Mouse (Mus musculus) heart, postnatal 25 days (tissue): ENCODE measurements around the gene Cenpm. TPM values are rescaled to one million over a fixed set of nuclear protein-coding genes. Genes with fewer than 3 reads are reported as not detected.

ENCODE experiments used
- DNase-seq: peaks from one replicate; pipeline ENCODE4 v3.0.0; 2022; ENCODE audit warnings: low spot score
- intact Hi-C: fragments of 180-260 bp; cut with DNase I; formaldehyde crosslinking; loops from one replicate; pipeline ENCODE4 v1.15.1; 2025
- total RNA-seq, 2 experiments: library from RNA; stranded (reverse); gene quantifications; 2 replicates each; pipeline ENCODE4 v1.2.3; 2021

Gene Cenpm
- total RNA-seq, 2 experiments from 2014 or later = 0.36 to 0.78 TPM

DNA sequence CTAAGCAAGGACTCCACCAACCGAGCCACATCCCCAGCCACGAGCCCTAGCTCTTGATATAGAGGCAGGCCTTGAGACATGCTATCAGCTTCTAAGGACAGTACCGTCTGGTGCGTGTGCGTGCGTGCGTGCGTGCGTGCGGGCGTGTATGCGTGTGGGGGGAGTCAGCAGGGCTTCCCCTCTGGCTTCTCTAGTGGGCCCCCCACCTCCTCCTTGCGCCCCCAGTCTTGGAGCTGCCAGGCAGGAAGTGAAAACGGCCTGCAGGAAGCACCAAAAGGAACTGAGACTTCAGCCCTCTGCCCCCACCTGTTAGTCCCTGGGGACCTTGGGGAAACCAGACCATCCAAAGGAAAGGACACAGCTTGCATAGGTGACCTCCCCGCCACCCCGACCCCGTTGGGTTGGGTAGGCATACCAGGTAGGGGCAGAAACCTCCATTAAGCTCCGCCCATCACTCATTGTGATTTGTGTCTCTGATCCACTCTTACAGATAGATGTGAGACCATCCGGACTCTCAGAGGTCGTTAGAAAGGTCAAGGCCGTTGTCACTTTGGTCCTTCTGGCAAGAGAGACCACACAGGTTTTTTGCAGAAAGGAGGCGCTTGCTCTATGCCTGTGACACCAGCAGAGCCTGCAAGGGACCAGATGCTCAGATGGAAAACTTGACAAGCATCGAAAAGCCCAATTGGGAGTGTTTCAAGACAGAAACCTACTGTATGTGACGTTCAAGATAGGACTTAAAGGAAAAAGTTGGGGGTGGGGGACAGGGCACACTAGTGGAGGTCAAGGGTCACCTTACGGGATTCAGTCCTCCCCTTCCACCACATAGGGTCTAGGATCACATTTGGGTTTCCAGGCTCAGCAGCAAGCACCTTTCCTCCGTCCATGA is 25.5 kb downstream of the Cenpm start:
- intact Hi-C loops = no loop called here
- no peak for DNase-seq

- DNase-seq = no peak
- intact Hi-C loops = no loop called here
Measured at GRCm38 (mm10) chr15:82217980-82218379, 26.6 kb downstream of the Cenpm start.

GRCm38 (mm10) chr15:82217039-82217438 is 27.5 kb downstream of the Cenpm start:
- intact Hi-C loops = no loop called here
- DNase-seq = no peak

DNA sequence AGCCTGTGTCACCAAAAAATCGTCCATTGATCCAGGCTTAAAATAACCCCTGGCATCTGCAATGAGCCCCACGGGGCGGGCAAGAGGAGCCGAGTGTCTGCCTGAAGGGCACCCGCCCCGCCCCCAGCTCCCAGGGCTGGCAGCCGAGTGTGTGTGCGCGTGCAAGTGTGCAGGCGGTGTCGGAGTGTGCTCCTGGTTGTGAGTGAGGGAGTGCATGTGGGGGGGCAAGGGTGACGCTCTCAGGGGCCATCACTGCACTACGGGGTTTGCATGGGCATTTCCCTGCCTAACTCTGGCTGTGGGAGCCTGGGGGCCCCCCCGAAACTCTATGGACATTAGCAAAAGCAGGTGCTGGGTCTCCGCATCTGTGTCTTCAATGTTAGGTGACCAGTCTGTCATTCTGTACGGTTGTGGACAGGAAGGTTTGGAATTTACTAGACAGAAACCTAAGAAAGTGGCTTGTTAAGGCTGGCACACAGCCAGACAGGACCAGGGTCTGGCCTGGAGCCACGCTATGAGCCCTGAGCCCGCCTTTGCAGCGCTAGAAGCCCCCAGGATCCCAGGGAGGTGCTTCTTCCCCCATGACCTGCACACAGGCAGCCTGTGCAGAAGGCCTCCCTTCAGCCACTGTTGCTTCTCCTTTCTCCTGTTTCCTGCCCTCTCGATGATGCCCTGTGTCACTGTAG is 28.3 kb downstream of the Cenpm start:
- intact Hi-C loops = no loop called here

DNA sequence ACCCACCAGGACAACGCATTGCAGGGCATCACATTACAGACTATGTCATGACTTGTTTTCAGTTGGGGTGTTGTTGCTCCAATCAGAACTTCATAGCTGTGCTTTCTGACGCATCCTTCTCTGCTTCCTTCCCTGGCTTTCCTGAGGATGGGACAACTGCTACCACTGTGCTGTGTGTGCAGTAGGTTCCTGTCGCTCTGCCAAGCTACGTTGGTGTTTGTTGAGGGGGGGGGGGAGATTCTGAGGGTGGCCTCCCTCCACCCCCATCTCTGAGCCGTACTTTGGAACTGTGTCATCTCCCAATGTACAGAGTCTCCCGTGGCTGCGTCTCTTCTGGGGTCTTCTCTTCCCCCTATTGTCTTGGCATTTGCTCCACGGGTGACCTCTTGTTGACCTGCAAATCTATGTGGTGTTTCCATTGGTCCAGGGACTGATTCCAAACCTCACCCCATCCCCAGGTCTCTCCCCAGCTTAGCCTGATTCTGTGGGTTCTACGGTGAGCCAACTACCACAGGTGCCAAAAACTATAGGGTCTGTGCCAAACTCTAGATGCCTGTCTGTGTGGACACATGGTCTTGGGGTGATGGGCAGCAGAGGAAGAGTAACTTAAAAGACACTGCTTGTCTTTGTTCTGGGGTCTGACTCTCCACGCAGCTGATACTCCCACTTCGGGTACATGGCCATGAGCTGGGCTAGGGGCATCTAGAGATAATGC is 29.1 kb downstream of the Cenpm start:
- no peak for DNase-seq
- intact Hi-C loops = no loop called here

More for the DNA sequence above, 28.3 kb downstream of the Cenpm start:
- DNase-seq = no peak

- no peak for DNase-seq
- intact Hi-C loops = no loop called here
Measured at GRCm38 (mm10) chr15:82213222-82213621, 31.3 kb downstream of the Cenpm start.

DNA sequence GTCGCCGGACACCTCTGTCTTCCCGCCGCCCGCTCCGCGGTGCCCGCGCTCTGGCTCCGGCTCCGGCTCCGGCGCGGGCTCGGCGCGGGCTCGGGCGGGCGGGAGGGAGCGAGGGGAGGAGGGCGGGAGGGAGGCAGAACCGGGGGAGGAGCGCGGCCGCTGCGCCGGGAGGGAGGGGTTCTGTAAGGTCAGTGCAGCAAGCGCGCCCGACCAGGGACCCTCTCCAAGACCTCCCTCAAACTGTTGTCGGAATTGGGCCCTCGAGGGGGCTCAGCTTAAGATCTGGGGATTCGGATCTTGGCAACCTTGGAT is 31.8 kb downstream of the Cenpm start, which contains the start of gene Shisa8:
TSS of gene Shisa8 (minus strand) at position 64 of the 312 bp plus-strand sequence.
- intact Hi-C loops = no loop called here
- no peak for DNase-seq

GRCm38 (mm10) chr15:82211911-82212751 is 32.4 kb downstream of the Cenpm start:
- intact Hi-C loops = no loop called here
- no peak for DNase-seq

- no peak for DNase-seq
- intact Hi-C loops = no loop called here
Measured at GRCm38 (mm10) chr15:82211281-82211680, 33.3 kb downstream of the Cenpm start.

DNA sequence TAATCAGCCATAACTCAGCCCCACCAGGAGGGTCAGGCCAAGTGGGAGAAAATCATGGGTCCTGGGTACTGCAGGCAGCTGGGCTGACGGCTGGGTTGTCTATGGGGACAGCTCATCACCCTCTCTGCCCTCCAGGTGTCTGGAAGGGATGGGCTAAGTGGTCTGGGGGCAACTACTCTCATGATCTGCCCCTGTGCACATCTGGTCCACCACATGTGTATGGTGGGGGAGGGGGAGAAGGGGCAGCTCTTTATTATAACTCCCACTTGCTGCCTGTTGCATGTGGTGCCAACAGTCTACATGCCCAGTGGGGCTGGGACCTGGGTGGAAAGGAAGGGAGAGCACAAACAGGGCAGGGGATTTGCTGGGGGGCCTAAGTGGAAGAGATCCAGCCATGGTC is 33.7 kb downstream of the Cenpm start:
- intact Hi-C loops = no loop called here
- no peak for DNase-seq

DNA sequence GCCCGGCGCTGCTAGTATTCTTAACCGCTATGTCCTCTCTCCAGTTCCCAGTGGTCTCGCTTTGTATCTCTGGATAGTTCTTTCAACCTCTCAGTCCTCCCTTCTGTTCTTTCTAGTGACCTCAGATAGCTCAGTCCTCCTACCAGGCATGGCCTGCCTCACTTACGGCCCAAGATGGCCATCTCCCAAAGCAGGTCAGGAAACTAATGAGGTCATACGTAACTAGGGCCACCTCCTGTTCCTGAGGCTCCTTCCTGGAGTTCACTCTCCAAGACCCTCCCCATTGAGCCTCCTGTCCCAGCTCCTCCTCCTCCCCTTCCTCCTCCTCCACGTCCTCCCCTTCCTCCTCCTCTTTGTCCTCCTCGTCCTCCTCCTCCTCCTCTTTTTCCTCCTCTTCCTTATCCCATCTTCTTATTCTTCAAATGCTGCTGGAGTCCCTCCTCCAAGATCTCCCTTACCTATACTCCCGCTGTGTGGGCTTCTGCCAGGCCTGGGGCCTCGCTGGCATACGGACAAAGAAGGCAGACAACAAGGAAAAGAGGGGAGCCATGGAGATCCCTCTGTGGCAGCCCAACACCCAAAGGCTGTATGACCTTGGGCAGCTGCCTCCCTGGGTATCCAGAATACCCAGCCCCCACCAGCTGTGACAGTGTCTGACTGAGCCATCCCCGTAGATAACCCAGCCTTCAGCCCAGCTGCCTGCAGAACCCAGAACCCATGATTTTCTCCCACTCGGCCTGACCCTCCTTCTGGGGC is 35.1 kb downstream of the Cenpm start:
- intact Hi-C loops = no loop called here
- no peak for DNase-seq

GRCm38 (mm10) chr15:82208307-82208706 is 36.2 kb downstream of the Cenpm start:
- DNase-seq = no peak
- intact Hi-C loops = no loop called here

DNA sequence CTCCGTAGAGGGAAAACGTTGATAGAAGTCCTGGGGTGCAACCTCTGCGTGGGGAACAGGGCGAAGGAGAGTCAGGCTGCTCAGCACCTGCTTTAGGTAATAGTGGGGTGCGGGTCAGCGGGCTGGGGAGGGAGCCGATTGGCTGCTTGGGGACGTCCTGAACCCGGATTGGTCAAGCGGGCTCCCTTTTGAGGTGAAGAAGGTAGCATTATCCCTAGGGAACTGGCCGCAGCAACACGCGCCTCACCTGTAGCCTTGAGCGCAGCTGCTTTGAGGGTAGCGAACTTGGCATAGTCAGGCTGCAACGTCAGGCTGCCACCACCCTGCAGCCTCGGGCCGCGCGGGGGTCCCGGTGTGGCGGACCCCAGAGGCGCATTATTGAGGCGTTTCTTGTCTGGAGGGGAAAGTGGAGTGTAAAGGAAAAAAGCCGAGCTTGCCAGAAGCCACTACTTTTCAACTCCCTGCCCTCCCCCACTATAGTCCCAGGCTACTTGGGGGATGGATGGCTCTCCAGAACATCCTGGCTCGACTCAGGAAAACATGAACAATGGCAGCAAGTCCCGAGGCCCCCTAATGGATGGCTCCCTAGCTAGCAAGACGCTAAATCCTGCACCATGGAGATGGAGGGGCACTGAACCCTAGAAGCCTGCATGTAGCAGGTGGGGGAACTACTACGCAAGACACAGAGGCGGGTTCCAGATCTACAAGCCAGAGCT is 36.9 kb downstream of the Cenpm start:
- intact Hi-C loops = no loop called here

GRCm38 (mm10) chr15:82207105-82207459 is 37.5 kb downstream of the Cenpm start:
- DNase-seq = no peak
- intact Hi-C loops = no loop called here

More for the DNA sequence above, 36.9 kb downstream of the Cenpm start:
- no peak for DNase-seq

DNA sequence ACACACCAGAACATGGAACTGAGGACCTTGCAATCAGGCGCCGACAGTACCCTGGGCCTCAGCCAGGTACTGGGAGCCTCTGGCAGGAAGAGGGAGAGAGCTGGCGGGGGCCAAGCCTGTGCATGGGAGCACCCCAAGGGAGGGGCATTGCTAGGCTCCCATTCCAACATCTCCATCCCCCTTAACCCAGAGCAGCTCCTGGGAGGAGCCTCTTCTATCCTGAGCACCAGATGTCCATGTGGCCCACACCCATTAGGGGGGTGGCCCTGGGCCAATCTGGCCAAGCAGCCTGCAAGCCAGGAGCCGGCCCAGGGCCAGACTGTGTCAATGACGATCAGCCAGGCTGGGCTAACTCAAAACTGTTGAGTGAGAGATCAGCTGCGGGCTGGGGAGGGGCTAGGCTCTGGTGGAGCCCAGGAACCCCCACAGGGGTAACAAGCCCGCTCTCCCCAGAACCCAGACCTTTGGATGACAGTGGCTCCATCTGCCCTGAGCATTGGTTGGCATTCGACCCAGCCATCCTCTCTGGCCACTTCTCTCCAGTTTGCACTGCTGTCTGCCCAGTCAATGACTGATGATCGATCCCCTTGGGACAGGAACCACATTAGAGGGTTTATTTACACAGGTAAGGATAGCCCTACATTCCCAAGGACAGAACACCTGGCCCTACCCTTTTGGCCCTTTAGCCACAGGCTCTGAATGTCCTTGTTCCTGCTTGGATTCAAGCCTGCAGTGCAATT is 38.0 kb downstream of the Cenpm start:
- intact Hi-C loops = no loop called here

DNA sequence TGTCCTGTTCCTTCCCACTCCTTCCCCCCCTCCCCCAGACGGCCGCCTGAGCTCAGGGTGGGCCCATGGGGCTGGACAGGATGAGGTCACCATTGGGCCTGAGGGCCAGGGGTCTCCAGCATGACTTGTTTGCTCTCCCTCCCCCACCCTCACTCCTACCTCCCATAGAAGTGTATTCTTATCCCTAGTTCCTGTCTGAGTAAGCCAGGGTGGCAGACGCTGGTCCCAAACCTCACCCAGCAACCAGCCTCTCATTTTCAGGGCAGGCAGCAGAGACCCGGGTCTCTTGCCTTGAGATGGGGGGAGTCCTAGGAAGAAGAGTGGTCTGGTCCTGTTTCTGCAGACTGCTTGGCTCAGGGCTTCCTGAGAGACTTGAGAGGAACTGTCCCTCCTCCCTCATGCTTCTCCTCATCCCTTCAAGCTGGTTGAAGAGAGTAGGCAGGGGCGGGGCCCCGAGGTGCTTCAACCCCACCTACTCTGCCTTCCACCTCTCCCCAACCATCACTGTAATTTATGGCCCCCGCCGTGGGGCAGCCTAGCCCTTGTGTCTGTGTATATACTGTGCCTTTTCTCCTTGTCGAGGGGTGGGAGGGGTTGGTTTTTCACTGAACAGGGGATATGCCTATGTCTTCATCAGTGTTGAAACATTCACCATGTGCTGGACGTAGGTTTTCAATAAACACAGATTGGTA is 39.7 kb downstream of the Cenpm start:
- intact Hi-C loops = no loop called here
- no peak for DNase-seq

More for the DNA sequence above, 38.0 kb downstream of the Cenpm start:
- DNase-seq = peak; percentile 69

DNA sequence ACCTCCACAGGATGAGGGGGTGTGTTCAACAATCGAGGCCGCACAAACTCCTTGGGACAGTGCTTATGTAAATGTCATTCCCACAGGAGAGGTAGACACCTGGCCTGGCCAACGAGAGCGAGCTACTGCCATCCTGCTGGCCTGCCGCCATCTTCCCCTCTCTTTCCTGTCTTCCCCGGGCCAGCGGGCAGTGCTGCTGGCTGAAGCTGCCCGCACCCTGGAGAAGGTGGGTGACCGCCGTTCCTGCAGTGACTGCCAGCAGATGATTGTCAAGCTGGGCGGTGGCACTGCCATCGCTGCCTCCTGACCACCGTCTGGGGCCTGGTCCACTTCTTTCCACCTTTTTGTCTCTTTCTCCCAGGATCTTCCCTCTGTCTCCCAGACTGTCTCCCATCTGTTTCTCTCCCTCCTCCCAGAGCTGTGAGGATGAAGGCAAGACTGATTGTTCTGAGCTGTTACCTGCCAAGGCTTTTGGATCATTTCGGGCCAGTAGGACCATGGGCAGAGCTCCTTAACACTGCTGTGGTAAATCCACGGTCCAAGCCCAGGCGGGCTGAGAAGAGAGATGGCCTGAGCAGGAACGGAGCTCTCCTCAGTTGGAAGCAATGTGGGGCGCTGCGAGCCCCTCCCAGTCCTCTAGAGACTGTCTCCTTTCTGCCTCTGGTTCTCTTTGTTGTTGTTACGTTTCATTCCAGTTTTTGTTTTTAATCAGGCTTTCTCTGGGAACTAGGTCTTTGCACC is 40.8 kb downstream of the Cenpm start:
- DNase-seq = no peak
- intact Hi-C loops = no loop called here
